Mouse (Mus musculus) mesoderm, embryonic 11.5 days (tissue): ENCODE results near the gene Olfr1192-ps1.
"Not testable (repeated sequence)": the region's sequence is repeated elsewhere in the genome, so short reads cannot be mapped to it uniquely, and the experiment has no call there.

Experiments used
- DNase-seq: peaks from one replicate; pipeline ENCODE4 v3.0.0-alpha.2; 2012; ENCODE audit warnings: low read depth, low spot score

Olfr1192-ps1 gene

GRCm38 (mm10) chr2:88648209-88648608, at the start of gene Olfr1192-ps1:
Olfr1192-ps1 (plus strand) TSS chr2:88648509.
- DNase-seq: no peak

GRCm38 (mm10) chr2:88640242-88640641, 8.1 kb upstream of the Olfr1192-ps1 start, which contains the start of gene Olfr1191-ps1:
Olfr1191-ps1 (plus strand) TSS chr2:88640542.
- DNase-seq: not testable (repeated sequence)

DNA sequence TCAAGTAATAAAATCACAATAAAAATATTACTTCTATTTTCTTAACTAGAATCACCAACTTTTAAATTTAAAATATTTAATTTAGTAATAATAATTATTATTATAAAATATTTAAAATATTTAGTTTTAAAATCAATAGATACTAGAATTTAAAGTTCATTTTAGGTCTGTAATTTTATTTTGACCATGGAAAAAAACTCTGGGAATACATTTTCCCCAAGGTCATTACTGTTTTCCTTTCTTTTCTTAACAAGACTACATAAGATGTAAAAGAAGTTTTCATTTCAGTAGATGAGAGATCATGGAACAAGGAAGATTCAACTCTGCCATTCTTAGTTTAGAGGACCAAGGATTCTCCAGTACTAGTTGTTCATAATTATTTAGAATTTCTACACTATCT, 27.0 kb downstream of the Olfr1192-ps1 start, which contains the start of gene Olfr1193:
Gene Olfr1193 (plus strand): TSS at position 301 of the 400 bp plus-strand sequence.
- DNase-seq: not testable (repeated sequence)

DNA sequence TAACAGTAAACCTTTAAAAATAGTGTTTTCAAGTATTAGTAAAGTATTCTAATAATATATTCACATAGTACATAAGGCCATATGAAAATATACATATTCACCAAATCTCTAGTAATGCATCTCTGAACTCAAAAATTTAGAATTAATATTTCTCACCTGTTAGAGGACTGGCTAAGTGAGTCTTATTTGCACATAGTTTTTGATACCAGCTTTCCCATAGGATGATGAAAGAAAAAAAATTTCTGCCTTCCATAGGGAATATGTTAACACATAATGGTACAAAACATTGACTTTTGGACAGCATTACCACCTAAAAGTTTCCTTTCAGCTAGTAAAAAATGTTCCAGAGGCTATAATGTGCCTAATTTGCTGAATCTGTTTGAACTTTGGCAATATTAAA, 40.8 kb downstream of the Olfr1192-ps1 start, which contains the start of gene Olfr1195:
Gene Olfr1195 (minus strand): TSS at position 101 of the 400 bp plus-strand sequence.
- DNase-seq: no peak

- no peak for DNase-seq
Measured at GRCm38 (mm10) chr2:88704497-88704896, 56.2 kb downstream of the Olfr1192-ps1 start, which contains the start of gene Olfr1196. Olfr1196 (minus strand) TSS chr2:88704597.
